8 mouse cellular contexts compared by ENCODE assay signal in genomic region chr2:10080310-10081010, GRCm38 (mm10). TPM values are rescaled to one million over a fixed set of nuclear protein-coding genes. Genes with fewer than 3 reads are reported as not detected.
DNase-seq lines count a peak whose midpoint lies in the region; ATAC-seq and TF ChIP-seq lines count a peak whose summit lies in the region.

Gene Atp5c1, minus strand, starts transcription at chr2:10080510.
Gene Kin, plus strand, starts transcription at chr2:10080593.

- H3K27me3 ChIP-seq in ES-Bruce4 (ENCODE audit: control insufficient read depth, insufficient read depth, low read length, poor library complexity, severe bottlenecking): no peaks in the 10 kb centered on the region
- H3K27me3 ChIP-seq in forebrain, embryonic 13.5 days: no peaks in the 10 kb centered on the region
- no peaks in the 10 kb centered on the region for H3K27me3 ChIP-seq in neural tube, embryonic 15.5 days (replicated peaks)

- under 1% methylated on average over 61 of the region's 61 CpGs for WGBS in forebrain, embryonic 13.5 days
- under 1% methylated on average over 61 of the region's 61 CpGs for WGBS in neural tube, embryonic 15.5 days

- DNase-seq in heart, postnatal 14 days: peak; percentile 97
- DNase-seq in layer of hippocampus, adult 11-12 months (ENCODE audit: low spot score): peak; percentile 97
- DNase-seq in lung, adult 18-20 months: peak; percentile 97 to 98
- DNase-seq in testis, postnatal 14 days (ENCODE audit: low spot score): peak; percentile 96

- 0 out of 2 replicates have a peak, but pooled peaks have one; percentile 5 for TF ChIP-seq EP300 in ES-Bruce4 (IDR thresholded peaks at IDR 0.05; ENCODE audit: insufficient read depth, low read depth, low read length)

- TF ChIP-seq POLR2A in ES-Bruce4 (IDR thresholded peaks at IDR 0.05; ENCODE audit: insufficient read depth, low read length): peak; percentile 62

- peak within 1 kb of the TSS; percentile 86 for H3K9ac ChIP-seq in ES-Bruce4 (ENCODE audit: low read depth, poor library complexity, severe bottlenecking)
- H3K9ac ChIP-seq in forebrain, embryonic 13.5 days: peak within 1 kb of the TSS; percentile 95
- peak within 1 kb of the TSS; percentile 99 for H3K9ac ChIP-seq in neural tube, embryonic 15.5 days (replicated peaks)

- H3K4me3 ChIP-seq in ES-Bruce4 (ENCODE audit: low read depth, low read length): peak within 1 kb of the TSS; percentile 93
- H3K4me3 ChIP-seq in forebrain, embryonic 13.5 days: peak within 1 kb of the TSS; percentile 89
- H3K4me3 ChIP-seq in neural tube, embryonic 15.5 days (replicated peaks): peak within 1 kb of the TSS; percentile 63

- intact Hi-C loops in heart, postnatal 14 days (cut with DNase I): no loop called here

- H3K9me3 ChIP-seq in ES-Bruce4 (replicated peaks; ENCODE audit: control insufficient read depth, insufficient read depth, low read length, poor library complexity, severe bottlenecking): no peaks in the 10 kb centered on the region
- no peaks in the 10 kb centered on the region for H3K9me3 ChIP-seq in forebrain, embryonic 13.5 days (replicated peaks)
- no peaks in the 10 kb centered on the region for H3K9me3 ChIP-seq in neural tube, embryonic 15.5 days (replicated peaks)

- peak; percentile 93 for ATAC-seq in cerebellum, adult (ENCODE audit: insufficient number of reproducible peaks, low FRiP score, low TSS enrichment)
- peak; percentile 99 for ATAC-seq in forebrain, embryonic 13.5 days
- peak; percentile 97 for ATAC-seq in neural tube, embryonic 15.5 days (ENCODE audit: low FRiP score)

- TF ChIP-seq CTCF in ES-Bruce4 (IDR thresholded peaks at IDR 0.05; ENCODE audit: low read depth, low read length): no peak

- peak within 1 kb of the TSS; percentile 79 for H3K4me2 ChIP-seq in forebrain, embryonic 13.5 days
- H3K4me2 ChIP-seq in neural tube, embryonic 15.5 days: peak within 1 kb of the TSS; percentile 73

- no peaks in the 10 kb centered on the region for H3K4me1 ChIP-seq in ES-Bruce4 (ENCODE audit: control insufficient read depth, insufficient read depth, low read length)
- H3K4me1 ChIP-seq in forebrain, embryonic 13.5 days: peaks cover 36% of the 10 kb centered on the region
- peaks cover 42% of the 10 kb centered on the region for H3K4me1 ChIP-seq in neural tube, embryonic 15.5 days

- H3K36me3 ChIP-seq in ES-Bruce4 (ENCODE audit: control insufficient read depth, insufficient read depth, low read length, poor library complexity, severe bottlenecking): 0 out of 2 replicates have a peak, but pooled peaks cover 3% of the 10 kb centered on the region
- H3K36me3 ChIP-seq in forebrain, embryonic 13.5 days (ENCODE audit: poor library complexity, severe bottlenecking): peaks cover 14% of the 10 kb centered on the region; the same call in 1 of the 2 replicates
- H3K36me3 ChIP-seq in neural tube, embryonic 15.5 days: peaks cover 6% of the 10 kb centered on the region; the same call in 1 of the 2 replicates

- H3K27ac ChIP-seq in ES-Bruce4 (ENCODE audit: insufficient read depth, low read length): peak within 1 kb of the TSS; percentile 39; the same call in 1 of the 2 replicates
- H3K27ac ChIP-seq in forebrain, embryonic 13.5 days: peak within 1 kb of the TSS; percentile 91
- peak within 1 kb of the TSS; percentile 96 for H3K27ac ChIP-seq in neural tube, embryonic 15.5 days (replicated peaks)

RNA-seq across cellular contexts. Expression of gene Atp5c1, which starts in this region (rescaled TPM):
- polyA plus RNA-seq in ES-Bruce4 (2011; ENCODE audit: insufficient read depth, insufficient read length, low read depth, missing spikeins): 435 and 452 TPM in 2 replicates
- 536 and 564 TPM in 2 replicates for polyA plus RNA-seq in forebrain, embryonic 13.5 days (2015; fragmentation: Nextera tagmentation; extraction: Ambion mirVana)
- 1,000 to 10,000 TPM; 1,309 to 1,324 TPM for total RNA-seq in heart, postnatal 14 days (2021)
- polyA plus RNA-seq in neural tube, embryonic 15.5 days (2015; fragmentation: Nextera tagmentation; extraction: Ambion mirVana): 622 and 639 TPM in 2 replicates

RNA-seq across cellular contexts. Expression of gene Kin, which starts in this region (rescaled TPM):
- 26.0 and 29.6 TPM in 2 replicates for polyA plus RNA-seq in ES-Bruce4 (2011; ENCODE audit: insufficient read depth, insufficient read length, low read depth, missing spikeins)
- polyA plus RNA-seq in forebrain, embryonic 13.5 days (2015; fragmentation: Nextera tagmentation; extraction: Ambion mirVana): 41.1 and 46.7 TPM in 2 replicates
- total RNA-seq in heart, postnatal 14 days (2021): 1 to 10 TPM; 8.9 to 9.4 TPM
- polyA plus RNA-seq in neural tube, embryonic 15.5 days (2015; fragmentation: Nextera tagmentation; extraction: Ambion mirVana): 26.9 and 30.7 TPM in 2 replicates

Comparison
In these comparisons a context has a peak if more than half of its experiments do, and no peak if none do; other contexts are left out.
1. Peak in every context shown above with its lines: DNase-seq, ATAC-seq, H3K4me3 ChIP-seq and H3K27ac ChIP-seq.
2. H3K27ac ChIP-seq: peak in every context shown above with its lines; median percentile 96 in neural tube, embryonic 15.5 days; 91 in forebrain, embryonic 13.5 days; 39 in ES-Bruce4.